Mouse (Mus musculus) small intestine, adult 2 months (tissue): Measurements from ENCODE around the gene Selenon.

Experiments
- CTCF ChIP-seq: fragments of 200-500 bp; IDR thresholded peaks from 2 replicates; pipeline ENCODE4 v1.5.1; 2012; ENCODE audit warnings: low read depth, mild to moderate bottlenecking, control low read depth, inconsistent platforms, low read length, moderate library complexity, mixed read lengths; ENCODE audit not compliant: insufficient replicate concordance, insufficient read length; ENCODE audit errors: extremely low read depth
- POLR2A ChIP-seq: fragments of 200-500 bp; IDR thresholded peaks from 2 replicates; pipeline ENCODE4 v1.6.1; 2012; ENCODE audit warnings: low read depth, mild to moderate bottlenecking, control low read depth, inconsistent platforms, low read length, moderate library complexity

- TF ChIP-seq CTCF (no peak), POLR2A (no peak)
These were observed 33.4 kb downstream of the Selenon start for GRCm38 (mm10) chr4:134518541-134518940.
